Mouse (Mus musculus) MEL (cell line): ENCODE results near the gene Dntt. TPM values are rescaled to one million over a fixed set of nuclear protein-coding genes. Genes with fewer than 3 reads are reported as not detected.

Source experiments
- DNase-seq: peaks from one replicate; pipeline ENCODE4 v3.0.0; 2011; ENCODE audit warnings: low read depth, low spot score
- H3K27ac ChIP-seq: 2 replicates; pipeline ENCODE4 v1.5.1; 2012; ENCODE audit warnings: low read depth, mild to moderate bottlenecking, control low read depth, low read length, moderate library complexity; ENCODE audit not compliant: control insufficient read depth
- H3K27me3 ChIP-seq, 2 experiments: fragments of 150-350 bp in 1 of 2; sonication (generic) in 1 of 2; 2 replicates each; pipeline ENCODE4 v1.6.1; 2012; ENCODE audit warnings: low read length in 2 of 2, mild to moderate bottlenecking in 2 of 2, improper control_type of control experiment in 1 of 2, moderate library complexity in 1 of 2; ENCODE audit not compliant: insufficient read depth in 2 of 2, control insufficient read depth in 1 of 2
- H3K36me3 ChIP-seq, 2 experiments: 2 replicates each; pipeline ENCODE4 v1.6.1; 2012 to 2014; ENCODE audit warnings: low read length in 2 of 2, improper control_type of control experiment in 1 of 2, inconsistent platforms in 1 of 2, mild to moderate bottlenecking in 1 of 2; ENCODE audit not compliant: insufficient read depth in 2 of 2, control insufficient read depth in 1 of 2
- H3K4me1 ChIP-seq, 2 experiments: fragments of 150-350 bp in 1 of 2; sonication (generic) in 1 of 2; 2 replicates each; pipeline ENCODE4 v1.6.1; 2012; ENCODE audit warnings: low read length in 2 of 2, improper control_type of control experiment in 1 of 2, mild to moderate bottlenecking in 1 of 2; ENCODE audit not compliant: insufficient read depth in 2 of 2, control insufficient read depth in 1 of 2
- H3K4me3 ChIP-seq, 2 experiments: fragments of 150-350 bp in 1 of 2; sonication (generic) in 1 of 2; 2 replicates each; pipeline ENCODE4 v1.5.1; 2012; ENCODE audit warnings: low read depth in 2 of 2, low read length in 2 of 2, mild to moderate bottlenecking in 2 of 2, moderate library complexity in 2 of 2, control low read depth in 1 of 2, improper control_type of control experiment in 1 of 2; ENCODE audit not compliant: control insufficient read depth in 1 of 2, insufficient read depth in 1 of 2
- H3K79me2 ChIP-seq: 2 replicates; pipeline ENCODE4 v1.6.1; 2012; ENCODE audit warnings: mild to moderate bottlenecking, low read length, moderate library complexity; ENCODE audit not compliant: control insufficient read depth, poor library complexity, insufficient read depth
- H3K9ac ChIP-seq: 2 replicates; pipeline ENCODE4 v1.6.1; 2012; ENCODE audit warnings: low read depth, mild to moderate bottlenecking, control low read depth, low read length, moderate library complexity; ENCODE audit not compliant: control insufficient read depth, poor library complexity, severe bottlenecking
- H3K9me3 ChIP-seq: fragments of 150-350 bp; sonication (generic); replicated peaks from 2 replicates; pipeline ENCODE4 v1.6.1; 2012; ENCODE audit warnings: mild to moderate bottlenecking, low read length, improper control_type of control experiment, moderate library complexity; ENCODE audit not compliant: insufficient read depth
- CHD1 ChIP-seq: IDR thresholded peaks from 2 replicates; pipeline ENCODE4 v1.6.1; 2012; ENCODE audit warnings: low read depth, mild to moderate bottlenecking, inconsistent platforms, low read length, improper control_type of control experiment
- CHD2 ChIP-seq: IDR thresholded peaks from 2 replicates; pipeline ENCODE4 v1.6.1; 2011; ENCODE audit warnings: low read length, improper control_type of control experiment
- CTCF ChIP-seq, 3 experiments: IDR thresholded peaks in 2 of 3; conservative IDR thresholded peaks in 1 of 3; 2 replicates each; pipeline ENCODE4 v1.5.1; 2011 to 2012; ENCODE audit warnings: low read length in 3 of 3, low read depth in 2 of 3, mild to moderate bottlenecking in 2 of 3, improper control_type of control experiment in 1 of 3, inconsistent platforms in 1 of 3, mixed read lengths in 1 of 3, moderate library complexity in 1 of 3; ENCODE audit not compliant: control insufficient read depth in 1 of 3, insufficient read depth in 1 of 3, poor library complexity in 1 of 3, severe bottlenecking in 1 of 3
- E2F4 ChIP-seq: IDR thresholded peaks from 2 replicates; pipeline ENCODE4 v1.6.1; 2011; ENCODE audit warnings: low read depth, low read length, improper control_type of control experiment, borderline replicate concordance
- ELF1 ChIP-seq: IDR thresholded peaks from 2 replicates; pipeline ENCODE4 v1.6.1; 2014; ENCODE audit warnings: low read depth, mild to moderate bottlenecking, inconsistent platforms, low read length, improper control_type of control experiment, moderate library complexity
- EP300 ChIP-seq, 2 experiments: IDR thresholded peaks; 2 replicates each; pipeline ENCODE4 v1.6.1; 2011; ENCODE audit warnings: improper control_type of control experiment in 2 of 2, low read length in 2 of 2, low read depth in 1 of 2, mild to moderate bottlenecking in 1 of 2
- ETS1 ChIP-seq: IDR thresholded peaks from 2 replicates; pipeline ENCODE4 v1.6.1; 2012; ENCODE audit warnings: low read depth, mild to moderate bottlenecking, inconsistent platforms, low read length, improper control_type of control experiment, moderate library complexity
- GABPA ChIP-seq: IDR thresholded peaks from 2 replicates; pipeline ENCODE4 v1.6.1; 2012; ENCODE audit warnings: low read depth, mild to moderate bottlenecking, inconsistent platforms, low read length, improper control_type of control experiment, moderate library complexity
- GATA1 ChIP-seq: IDR thresholded peaks from 2 replicates; pipeline ENCODE4 v1.6.1; 2011; ENCODE audit warnings: low read depth, low read length, improper control_type of control experiment
- JUND ChIP-seq: IDR thresholded peaks from 2 replicates; pipeline ENCODE4 v1.6.1; 2011; ENCODE audit warnings: low read depth, mild to moderate bottlenecking, improper control_type of control experiment, low read length
- KAT2A ChIP-seq: conservative IDR thresholded peaks from 2 replicates; pipeline ENCODE4 v1.6.1; 2012; ENCODE audit warnings: low read depth, low read length, improper control_type of control experiment, inconsistent platforms
- MAFK ChIP-seq: IDR thresholded peaks from 2 replicates; pipeline ENCODE4 v1.6.1; 2011; ENCODE audit warnings: low read depth, mild to moderate bottlenecking, low read length, improper control_type of control experiment, borderline replicate concordance
- MAX ChIP-seq: IDR thresholded peaks from 2 replicates; pipeline ENCODE4 v1.6.1; 2011; ENCODE audit warnings: low read length, improper control_type of control experiment
- MAZ ChIP-seq: IDR thresholded peaks from 2 replicates; pipeline ENCODE4 v1.6.1; 2012; ENCODE audit warnings: low read depth, mild to moderate bottlenecking, inconsistent platforms, low read length, improper control_type of control experiment
- MEF2A ChIP-seq: IDR thresholded peaks from 2 replicates; pipeline ENCODE4 v1.6.1; 2014; ENCODE audit warnings: low read depth, mild to moderate bottlenecking, inconsistent platforms, low read length, improper control_type of control experiment; ENCODE audit not compliant: poor library complexity, insufficient replicate concordance, severe bottlenecking; ENCODE audit errors: extremely low read depth
- MYC ChIP-seq: IDR thresholded peaks from 2 replicates; pipeline ENCODE4 v1.6.1; 2011; ENCODE audit warnings: low read depth, mild to moderate bottlenecking, low read length, improper control_type of control experiment, moderate library complexity
- NELFE ChIP-seq: IDR thresholded peaks from 2 replicates; pipeline ENCODE4 v1.6.1; 2011; ENCODE audit warnings: low read depth, low read length, improper control_type of control experiment
- NRF1 ChIP-seq: IDR thresholded peaks from 2 replicates; pipeline ENCODE4 v1.6.1; 2014; ENCODE audit warnings: low read depth, mild to moderate bottlenecking, inconsistent platforms, low read length, improper control_type of control experiment, moderate library complexity; ENCODE audit not compliant: poor library complexity, insufficient read depth, severe bottlenecking
- POLR2A ChIP-seq, 2 experiments: IDR thresholded peaks; 2 replicates each; pipeline ENCODE4 v1.6.1; 2011 to 2012; ENCODE audit warnings: low read length in 2 of 2, mild to moderate bottlenecking in 2 of 2, control low read depth in 1 of 2, improper control_type of control experiment in 1 of 2, low read depth in 1 of 2, moderate library complexity in 1 of 2; ENCODE audit not compliant: control insufficient read depth in 1 of 2, insufficient read depth in 1 of 2, poor library complexity in 1 of 2
- POLR2AphosphoS5 ChIP-seq: IDR thresholded peaks from 2 replicates; pipeline ENCODE4 v1.6.1; 2012; ENCODE audit warnings: low read depth, borderline replicate concordance, mild to moderate bottlenecking, inconsistent platforms, low read length, moderate library complexity, mixed read lengths
- RAD21 ChIP-seq: IDR thresholded peaks from 2 replicates; pipeline ENCODE4 v1.6.1; 2011; ENCODE audit warnings: mild to moderate bottlenecking, low read depth, low read length, improper control_type of control experiment
- RCOR1 ChIP-seq: IDR thresholded peaks from 2 replicates; pipeline ENCODE4 v1.6.1; 2012; ENCODE audit warnings: low read depth, mild to moderate bottlenecking, inconsistent platforms, low read length, improper control_type of control experiment
- SIN3A ChIP-seq: IDR thresholded peaks from 2 replicates; pipeline ENCODE4 v1.6.1; 2012; ENCODE audit warnings: low read length, improper control_type of control experiment, inconsistent platforms
- SMC3 ChIP-seq: IDR thresholded peaks from 2 replicates; pipeline ENCODE4 v1.6.1; 2011; ENCODE audit warnings: low read depth, low read length, improper control_type of control experiment
- TAL1 ChIP-seq: IDR thresholded peaks from 2 replicates; pipeline ENCODE4 v1.6.1; 2012; ENCODE audit warnings: mild to moderate bottlenecking, inconsistent platforms, low read length, moderate library complexity, mixed read lengths
- TCF12 ChIP-seq: IDR thresholded peaks from 2 replicates; pipeline ENCODE4 v1.6.1; 2014; ENCODE audit warnings: low read depth, mild to moderate bottlenecking, inconsistent platforms, low read length, improper control_type of control experiment, moderate library complexity
- USF1 ChIP-seq: IDR thresholded peaks from 2 replicates; pipeline ENCODE4 v1.6.1; 2014; ENCODE audit warnings: low read depth, mild to moderate bottlenecking, inconsistent platforms, low read length, improper control_type of control experiment, moderate library complexity
- USF2 ChIP-seq, 2 experiments: IDR thresholded peaks; 2 replicates each; pipeline ENCODE4 v1.6.1; 2011 to 2012; ENCODE audit warnings: improper control_type of control experiment in 2 of 2, low read length in 2 of 2, borderline replicate concordance in 1 of 2, inconsistent platforms in 1 of 2, low read depth in 1 of 2, mild to moderate bottlenecking in 1 of 2; ENCODE audit not compliant: insufficient read depth in 1 of 2
- ZC3H11A ChIP-seq: IDR thresholded peaks from 2 replicates; pipeline ENCODE4 v1.6.1; 2012; ENCODE audit warnings: low read depth, mild to moderate bottlenecking, inconsistent platforms, low read length, improper control_type of control experiment
- ZKSCAN1 ChIP-seq: IDR thresholded peaks from 2 replicates; pipeline ENCODE4 v1.6.1; 2012; ENCODE audit warnings: low read depth, mild to moderate bottlenecking, inconsistent platforms, low read length, improper control_type of control experiment, moderate library complexity
- ZMIZ1 ChIP-seq: IDR thresholded peaks from 2 replicates; pipeline ENCODE4 v1.6.1; 2012; ENCODE audit warnings: low read depth, mild to moderate bottlenecking, inconsistent platforms, low read length, improper control_type of control experiment, moderate library complexity
- ZNF384 ChIP-seq: IDR thresholded peaks from 2 replicates; pipeline ENCODE4 v1.6.1; 2012; ENCODE audit warnings: low read depth, mild to moderate bottlenecking, inconsistent platforms, low read length, improper control_type of control experiment
- polyA plus RNA-seq, 2 experiments: library from polyadenylated mRNA; stranded (reverse) in 1 of 2; unstranded in 1 of 2; fragments of >175 nt in 1 of 2; fragments of >200 nt in 1 of 2; gene quantifications; 2 replicates each; pipeline versions ENCODE4 v1.2.1 to v1.2.4; 2012; ENCODE audit warnings: low replicate concordance in 2 of 2, low read depth in 1 of 2; ENCODE audit not compliant: insufficient read length in 2 of 2, insufficient read depth in 1 of 2, missing spikeins in 1 of 2
- total RNA-seq: library from RNA; depleted of rRNA; stranded (reverse); fragments of 300-350 nt; gene quantifications from 2 replicates; pipeline ENCODE4 v1.2.3, GENCODE M21; 2012

Gene Dntt
- total and polyA plus RNA-seq, 3 experiments: not detected

DNA sequence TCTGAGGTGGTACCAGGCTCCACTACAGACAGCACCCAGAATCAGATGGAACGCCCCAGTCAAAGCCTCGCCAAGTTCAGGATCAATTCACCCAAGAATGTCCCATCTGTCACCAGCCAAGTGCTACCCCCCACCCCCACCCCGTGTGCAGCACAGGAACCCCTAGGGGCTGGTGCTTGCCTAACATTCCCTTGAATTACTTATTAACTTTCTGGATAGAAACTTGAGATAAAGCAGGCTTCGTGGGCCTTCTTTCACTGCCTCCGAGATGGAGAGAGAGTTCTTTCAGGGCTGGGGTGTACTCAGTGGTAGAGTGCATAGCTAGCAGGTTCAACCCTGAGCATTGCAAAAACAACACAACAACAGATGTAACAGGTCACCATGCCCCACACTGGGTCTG is 23.2 kb downstream of the Dntt start:
- Histone ChIP-seq H3K27me3 (no peaks in the 10 kb centered on the region; a peak in 1 of 4 replicates), H3K4me1 (no peaks in the 10 kb centered on the region), H3K79me2 (no peaks in the 10 kb centered on the region), H3K9ac (no peak overlapping the region), H3K27ac (no peak overlapping the region), H3K9me3 (no peaks in the 10 kb centered on the region), H3K4me3 (no peak overlapping the region), H3K36me3 (no peaks in the 10 kb centered on the region)
- DNase-seq: no peak
- TF ChIP-seq ZC3H11A: no peak
- no peak for TF ChIP-seq USF1

DNA sequence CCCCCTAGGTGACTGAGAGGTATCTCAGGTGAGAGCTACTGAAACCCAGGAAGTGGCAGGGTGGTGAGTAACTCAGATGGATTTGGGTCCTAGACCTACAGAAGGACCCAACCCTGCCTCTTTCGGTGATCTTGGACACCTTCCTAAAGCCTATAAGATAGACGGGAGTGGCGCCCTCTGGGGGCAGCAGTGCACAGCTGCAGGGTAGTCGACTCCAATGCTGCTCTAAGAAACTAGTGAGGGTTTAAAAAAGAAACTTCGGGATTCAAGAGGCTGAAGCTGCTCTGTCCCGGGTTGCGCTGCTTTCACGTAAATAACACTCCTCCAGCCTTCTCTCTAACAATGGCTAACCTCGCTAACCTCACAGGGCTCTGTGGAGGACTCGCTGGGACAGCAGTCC is 24.5 kb downstream of the Dntt start:
- Histone ChIP-seq H3K27me3 (no peaks in the 10 kb centered on the region; a peak in 1 of 4 replicates), H3K79me2 (no peaks in the 10 kb centered on the region), H3K9me3 (no peaks in the 10 kb centered on the region), H3K4me1 (no peaks in the 10 kb centered on the region), H3K9ac (no peak overlapping the region), H3K27ac (no peak overlapping the region), H3K36me3 (no peaks in the 10 kb centered on the region), H3K4me3 (no peak overlapping the region)
- peak; percentile 37 for DNase-seq
- TF ChIP-seq SMC3: peak; percentile 71
- TF ChIP-seq CHD1: no peak
- TF ChIP-seq GABPA: no peak
- no peak for TF ChIP-seq SIN3A
- no peak for TF ChIP-seq TAL1
- TF ChIP-seq ETS1: no peak
- TF ChIP-seq RCOR1: no peak
- TF ChIP-seq MAZ: no peak
- no peak for TF ChIP-seq GATA1
- no peak for TF ChIP-seq ZKSCAN1
- TF ChIP-seq CHD2: no peak
- no peak for TF ChIP-seq NELFE
- peak; percentile 20 for TF ChIP-seq RAD21
- TF ChIP-seq MYC: no peak
- no peak for TF ChIP-seq MEF2A
- 0 out of 2 replicates have a peak, but pooled peaks have one; percentile 7 for TF ChIP-seq ZC3H11A
- TF ChIP-seq TCF12: no peak
- TF ChIP-seq EP300 (IDR thresholded peaks at IDR 0.05; ENCODE audit: low read depth in 1 of 2, low read length in 2 of 2): no peak
- TF ChIP-seq POLR2AphosphoS5: no peak
- TF ChIP-seq CTCF (IDR thresholded peaks at IDR 0.05 in 2 of 3, conservative IDR thresholded peaks at IDR 0.05 in 1 of 3; ENCODE audit: control insufficient read depth in 1 of 3, insufficient read depth in 1 of 3, low read depth in 2 of 3, low read length in 3 of 3, poor library complexity in 1 of 3, severe bottlenecking in 1 of 3): peak; percentile 70 to 84 (median 73)
- TF ChIP-seq MAFK: no peak
- TF ChIP-seq USF1: no peak
- no peak for TF ChIP-seq E2F4
- TF ChIP-seq ZMIZ1: no peak
- TF ChIP-seq USF2 (IDR thresholded peaks at IDR 0.05; ENCODE audit: borderline replicate concordance in 1 of 2, insufficient read depth in 1 of 2, low read depth in 1 of 2, low read length in 2 of 2): no peak
- no peak for TF ChIP-seq KAT2A
- no peak for TF ChIP-seq MAX
- no peak for TF ChIP-seq NRF1
- no peak for TF ChIP-seq JUND
- no peak for TF ChIP-seq POLR2A (IDR thresholded peaks at IDR 0.05; ENCODE audit: control insufficient read depth in 1 of 2, insufficient read depth in 1 of 2, low read depth in 1 of 2, low read length in 2 of 2, poor library complexity in 1 of 2)
- TF ChIP-seq ELF1: no peak
- no peak for TF ChIP-seq ZNF384
